Comparison of ENCODE assay signal across 20 mouse cellular contexts in genomic region chr6:128025997-128026396, GRCm38 (mm10).
A peak's percentile ranks its signal among the peaks of the same experiment; 100 is the strongest.
DNase-seq lines count a peak whose midpoint lies in the region; ATAC-seq lines count a peak whose summit lies in the region.
"Had no signal": no experiment of that assay in that cellular context is flagged by ENCODE, and none has a peak within 500 bp of the region (broad histone marks: within the 10 kb centered on the region; RNA-seq: fewer than 3 reads in every experiment).

No protein-coding gene starts in this region.

- no peak overlapping the region for H3K4me2 ChIP-seq in heart, embryonic 12.5 days
- no peak overlapping the region for H3K4me2 ChIP-seq in heart, embryonic 13.5 days
- no peak overlapping the region for H3K4me2 ChIP-seq in heart, embryonic 16.5 days (ENCODE audit: low read depth, low read length)

- peak; percentile 91 for DNase-seq in heart, adult 11 months
- no peak for DNase-seq in heart, embryonic 10.5 days (ENCODE audit: low spot score)
- no peak for DNase-seq in heart, postnatal 14 days
- DNase-seq in heart, postnatal 4 days, result no peak
- DNase-seq in heart, postnatal 25 days (ENCODE audit: low spot score), result no peak
- DNase-seq: adrenal gland, adult 2 months; adrenal gland, adult 8-10 months; adrenal gland, postnatal 10 days; adrenal gland, postnatal 14 days; adrenal gland, postnatal 25 days; adrenal gland, postnatal 36 days; B cell, adult 2 months; cerebellum, adult 11 months; cerebellum, adult 11-12 months had no signal

- no peak overlapping the region for H3K4me3 ChIP-seq in heart, embryonic 12.5 days
- no peak overlapping the region for H3K4me3 ChIP-seq in heart, embryonic 10.5 days
- H3K4me3 ChIP-seq in heart, embryonic 13.5 days, result no peak overlapping the region
- no peak overlapping the region for H3K4me3 ChIP-seq in heart, embryonic 16.5 days (ENCODE audit: low read length)

- no peak for ATAC-seq in heart, embryonic 12.5 days (ENCODE audit: insufficient number of reproducible peaks, low FRiP score)
- ATAC-seq in heart, embryonic 13.5 days (ENCODE audit: extremely low read depth, insufficient number of reproducible peaks, low FRiP score, low TSS enrichment), result no peak
- ATAC-seq in heart, embryonic 16.5 days (replicated peaks; ENCODE audit: extremely low read depth, insufficient read depth, low FRiP score), result no peak
- ATAC-seq: activated CD4-positive, CD25-positive, alpha-beta regulatory T cell, adult 4 months; Patski had no signal

- no peak overlapping the region for H3K27ac ChIP-seq in heart, embryonic 12.5 days (ENCODE audit: poor library complexity, severe bottlenecking)
- H3K27ac ChIP-seq in heart, embryonic 10.5 days, result peak overlapping the region; percentile 19; the same call in 1 of the 2 replicates
- H3K27ac ChIP-seq in heart, embryonic 13.5 days (replicated peaks), result no peak overlapping the region
- H3K27ac ChIP-seq in heart, embryonic 16.5 days (ENCODE audit: low read length), result 0 out of 2 replicates have a peak overlapping the region, but pooled peaks have one; percentile 3

- H3K4me1 ChIP-seq in heart, embryonic 12.5 days (replicated peaks), result peaks cover 77% of the 10 kb centered on the region
- peaks cover 77% of the 10 kb centered on the region for H3K4me1 ChIP-seq in heart, embryonic 10.5 days
- H3K4me1 ChIP-seq in heart, embryonic 13.5 days, result peaks cover 72% of the 10 kb centered on the region
- H3K4me1 ChIP-seq in heart, embryonic 16.5 days (ENCODE audit: control insufficient read depth, insufficient read depth, low read length), result peaks cover 49% of the 10 kb centered on the region

- no peak overlapping the region for H3K9ac ChIP-seq in heart, embryonic 12.5 days
- H3K9ac ChIP-seq in heart, embryonic 13.5 days, result peak overlapping the region; percentile 37; the same call in 1 of the 2 replicates
- no peak overlapping the region for H3K9ac ChIP-seq in heart, embryonic 16.5 days (ENCODE audit: low read length)

- no peaks in the 10 kb centered on the region for H3K9me3 ChIP-seq in heart, embryonic 12.5 days (replicated peaks)
- no peaks in the 10 kb centered on the region for H3K9me3 ChIP-seq in heart, embryonic 10.5 days
- H3K9me3 ChIP-seq in heart, embryonic 13.5 days, result no peaks in the 10 kb centered on the region
- H3K9me3 ChIP-seq in heart, embryonic 16.5 days (replicated peaks; ENCODE audit: control insufficient read depth, low read length), result no peaks in the 10 kb centered on the region

- 82% methylated on average over 8 of the region's 8 CpGs for WGBS in heart, embryonic 12.5 days
- WGBS in heart, embryonic 10.5 days, result 82% methylated on average over 8 of the region's 8 CpGs
- 75% methylated on average over 8 of the region's 8 CpGs for WGBS in heart, embryonic 13.5 days
- 82% methylated on average over 8 of the region's 8 CpGs for WGBS in heart, embryonic 16.5 days

- intact Hi-C loops in heart, postnatal 14 days (cut with DNase I), result no loop called here
- intact Hi-C loops in heart, postnatal 25 days (cut with DNase I), result no loop called here

- H3K36me3 ChIP-seq in heart, embryonic 12.5 days, result peaks cover 9% of the 10 kb centered on the region
- peaks cover 13% of the 10 kb centered on the region for H3K36me3 ChIP-seq in heart, embryonic 10.5 days
- peaks cover 19% of the 10 kb centered on the region for H3K36me3 ChIP-seq in heart, embryonic 13.5 days
- H3K36me3 ChIP-seq in heart, embryonic 16.5 days (ENCODE audit: control insufficient read depth, insufficient read depth), result peaks cover 3% of the 10 kb centered on the region; the same call in 1 of the 2 replicates
- H3K36me3 ChIP-seq: G1E had no signal

- H3K27me3 ChIP-seq in heart, embryonic 12.5 days (replicated peaks), result no peaks in the 10 kb centered on the region
- H3K27me3 ChIP-seq in heart, embryonic 10.5 days (ENCODE audit: insufficient read depth, poor library complexity, severe bottlenecking), result no peaks in the 10 kb centered on the region
- H3K27me3 ChIP-seq in heart, embryonic 13.5 days (replicated peaks), result no peaks in the 10 kb centered on the region
- no peaks in the 10 kb centered on the region for H3K27me3 ChIP-seq in heart, embryonic 16.5 days (ENCODE audit: control insufficient read depth, insufficient read depth, low read length)
- H3K27me3 ChIP-seq: Patski had no signal

Comparison
In these comparisons a context has a peak if more than half of its experiments do, and no peak if none do; other contexts are left out.
1. H3K27ac ChIP-seq: peak in heart, embryonic 10.5 days (single experiment) and heart, embryonic 16.5 days (single experiment); none in heart, embryonic 12.5 days (single experiment) and heart, embryonic 13.5 days (single experiment).